Mouse (Mus musculus) hindbrain, embryonic 10.5 days (tissue): Measurements from ENCODE around the gene Calm3. TPM values are rescaled to one million over a fixed set of nuclear protein-coding genes. Genes with fewer than 3 reads are reported as not detected.

Experiments
- DNase-seq: peaks from one replicate; pipeline ENCODE4 v3.0.0-alpha.2; 2017; ENCODE audit warnings: low spot score
- H3K27ac ChIP-seq: fragments of 300-500 bp; sonication (generic); 2 replicates; pipeline ENCODE4 v1.5.1; 2016; ENCODE audit warnings: mild to moderate bottlenecking, moderate library complexity
- H3K27me3 ChIP-seq: fragments of 300-500 bp; sonication (generic); 2 replicates; pipeline ENCODE4 v1.6.1; 2016; ENCODE audit warnings: mild to moderate bottlenecking; ENCODE audit not compliant: poor library complexity, insufficient read depth, severe bottlenecking
- H3K36me3 ChIP-seq: fragments of 300-500 bp; sonication (generic); 2 replicates; pipeline ENCODE4 v1.6.1; 2016; ENCODE audit warnings: mild to moderate bottlenecking, moderate library complexity
- H3K4me1 ChIP-seq: fragments of 300-500 bp; sonication (generic); replicated peaks from 2 replicates; pipeline ENCODE4 v1.6.1; 2016; ENCODE audit warnings: mild to moderate bottlenecking
- H3K4me3 ChIP-seq: fragments of 300-500 bp; sonication (generic); 2 replicates; pipeline ENCODE4 v1.5.1; 2016; ENCODE audit warnings: mild to moderate bottlenecking, moderate library complexity
- H3K9me3 ChIP-seq: fragments of 300-500 bp; sonication (generic); 2 replicates; pipeline ENCODE4 v1.6.1; 2016; ENCODE audit warnings: mild to moderate bottlenecking, moderate library complexity
- WGBS: fragments of 180-500 bp; shearing (Covaris S2); methylation state at CpG from one replicate; pipeline ENCODE4 v1.1.7; 2016; 5-methylcytosine and 5-hydroxymethylcytosine counted together
- polyA plus RNA-seq: library from polyadenylated mRNA; unstranded; fragments of >200 nt; fragmentation: Nextera tagmentation; extraction: Ambion mirVana; gene quantifications from 2 replicates; pipeline ENCODE4 v1.2.1, GENCODE M21; 2016

The Calm3 gene
- polyA plus RNA-seq, 1 experiment from 2014 or later = 245 TPM

- DNase-seq = no peak
- Histone ChIP-seq H3K9me3 (no peaks in the 10 kb centered on the region), H3K27ac (peak within 1 kb of the TSS; percentile 93), H3K4me3 (peak within 1 kb of the TSS; percentile 82), H3K4me1 (peaks cover 50% of the 10 kb centered on the region), H3K27me3 (no peaks in the 10 kb centered on the region), H3K36me3 (peaks cover 29% of the 10 kb centered on the region)
- WGBS = 0% methylated on average over 1 of the region's 1 CpGs
These were observed 48.8 kb downstream of the Calm3 start, which contains the start of gene Dact3 for GRCm38 (mm10) chr7:16875310-16875325. TSS of gene Dact3 (plus strand) at chr7:16875317.

- no peaks in the 10 kb centered on the region for H3K27me3 ChIP-seq
- H3K36me3 ChIP-seq = peaks cover 29% of the 10 kb centered on the region
- H3K9me3 ChIP-seq = no peaks in the 10 kb centered on the region
- peak; percentile 100 for DNase-seq
- peak overlapping the region; percentile 93 for H3K27ac ChIP-seq
- H3K4me1 ChIP-seq = peaks cover 50% of the 10 kb centered on the region
- H3K4me3 ChIP-seq = peak overlapping the region; percentile 82
- WGBS = under 1% methylated on average over 33 of the region's 33 CpGs
These were observed 49.1 kb downstream of the Calm3 start for GRCm38 (mm10) chr7:16874756-16875309.

- H3K27ac ChIP-seq = peak overlapping the region; percentile 93
- no peaks in the 10 kb centered on the region for H3K27me3 ChIP-seq
- DNase-seq = peak; percentile 83
- peaks cover 28% of the 10 kb centered on the region for H3K36me3 ChIP-seq
- H3K4me1 ChIP-seq = peaks cover 50% of the 10 kb centered on the region
- 5% methylated on average over 17 of the region's 17 CpGs for WGBS
- no peaks in the 10 kb centered on the region for H3K9me3 ChIP-seq
- H3K4me3 ChIP-seq = peak overlapping the region; percentile 82
These were observed 49.7 kb downstream of the Calm3 start for GRCm38 (mm10) chr7:16874190-16874589.

GRCm38 (mm10) chr7:16873392-16873791 is 50.5 kb downstream of the Calm3 start:
- 94% methylated on average over 4 of the region's 4 CpGs for WGBS
- Histone ChIP-seq H3K4me3 (no peak overlapping the region), H3K36me3 (peaks cover 20% of the 10 kb centered on the region), H3K27me3 (no peaks in the 10 kb centered on the region), H3K27ac (no peak overlapping the region), H3K9me3 (no peaks in the 10 kb centered on the region), H3K4me1 (peaks cover 44% of the 10 kb centered on the region)
- no peak for DNase-seq

- WGBS = 94% methylated on average over 9 of the region's 9 CpGs
- peaks cover 14% of the 10 kb centered on the region for H3K36me3 ChIP-seq
- no peaks in the 10 kb centered on the region for H3K9me3 ChIP-seq
- DNase-seq = no peak
- H3K27ac ChIP-seq = no peak overlapping the region
- no peak overlapping the region for H3K4me3 ChIP-seq
- peaks cover 38% of the 10 kb centered on the region for H3K4me1 ChIP-seq
- H3K27me3 ChIP-seq = no peaks in the 10 kb centered on the region
These were observed 51.4 kb downstream of the Calm3 start for GRCm38 (mm10) chr7:16872478-16872877.

GRCm38 (mm10) chr7:16871600-16871999 is 52.3 kb downstream of the Calm3 start:
- Histone ChIP-seq H3K27ac (no peak overlapping the region), H3K4me1 (peaks cover 30% of the 10 kb centered on the region), H3K36me3 (peaks cover 22% of the 10 kb centered on the region), H3K27me3 (no peaks in the 10 kb centered on the region), H3K9me3 (no peaks in the 10 kb centered on the region), H3K4me3 (no peak overlapping the region)
- 84% methylated on average over 10 of the region's 10 CpGs for WGBS
- no peak for DNase-seq

GRCm38 (mm10) chr7:16869497-16869896 is 54.4 kb downstream of the Calm3 start:
- peak; percentile 73 for DNase-seq
- peaks cover 14% of the 10 kb centered on the region for H3K4me1 ChIP-seq
- H3K36me3 ChIP-seq = peaks cover 41% of the 10 kb centered on the region
- H3K27ac ChIP-seq = peak overlapping the region; percentile 71
- 16% methylated on average over 16 of the region's 16 CpGs for WGBS
- H3K9me3 ChIP-seq = no peaks in the 10 kb centered on the region; the same call in 1 of the 2 replicates
- H3K27me3 ChIP-seq = no peaks in the 10 kb centered on the region
- H3K4me3 ChIP-seq = peak overlapping the region; percentile 42

- peaks cover 61% of the 10 kb centered on the region for H3K36me3 ChIP-seq
- WGBS = 90% methylated on average over 3 of the region's 3 CpGs
These were observed 56.4 kb downstream of the Calm3 start for GRCm38 (mm10) chr7:16867488-16867887.

More at GRCm38 (mm10) chr7:16867488-16867887, 56.4 kb downstream of the Calm3 start:
- Histone ChIP-seq H3K9me3 (no peaks in the 10 kb centered on the region; the same call in 1 of the 2 replicates), H3K4me1 (peaks cover 11% of the 10 kb centered on the region), H3K27ac (no peak overlapping the region), H3K27me3 (no peaks in the 10 kb centered on the region), H3K4me3 (no peak overlapping the region)
- DNase-seq = no peak

Other genes with a start within 250 kb of the Calm3 start
- gene Ceacam15, start 248.4 kb downstream of the Calm3 start, polyA plus RNA-seq = not detected in 2 replicates
- gene Ceacam9, start 202.2 kb downstream of the Calm3 start, polyA plus RNA-seq = not detected in 2 replicates
- 277 and 316 TPM in 2 replicates for gene Ap2s1, start 185.7 kb downstream of the Calm3 start, polyA plus RNA-seq
- gene Slc1a5, start 142.8 kb downstream of the Calm3 start, polyA plus RNA-seq = 28.8 and 31.6 TPM in 2 replicates
- gene Strn4, start 108.2 kb downstream of the Calm3 start, polyA plus RNA-seq = 120 and 153 TPM in 2 replicates
- 29.3 TPM in 2 replicates for gene Fkrp, start 107.4 kb downstream of the Calm3 start, polyA plus RNA-seq
- gene Prkd2, start 81.2 kb downstream of the Calm3 start, polyA plus RNA-seq = 11.2 and 12.6 TPM in 2 replicates
- gene Dact3, start 48.8 kb downstream of the Calm3 start, polyA plus RNA-seq = 3.2 and 4.9 TPM in 2 replicates
- gene Gng8, start 32.3 kb downstream of the Calm3 start, polyA plus RNA-seq = 7.1 and 9.0 TPM in 2 replicates
- gene Ptgir, start 17.6 kb downstream of the Calm3 start, polyA plus RNA-seq = 0.77 and 1.5 TPM in 2 replicates
- 4.0 and 12.2 TPM in 2 replicates for gene Pnmal2, start 20.6 kb upstream of the Calm3 start, polyA plus RNA-seq
- gene Pnmal1, start 35.6 kb upstream of the Calm3 start, polyA plus RNA-seq = 5.8 and 12.7 TPM in 2 replicates
- gene Gm42372, start 59.0 kb upstream of the Calm3 start, polyA plus RNA-seq = 0.91 and 0.93 TPM in 2 replicates
- gene Ccdc8, start 68.6 kb upstream of the Calm3 start, polyA plus RNA-seq = 7.3 and 13.5 TPM in 2 replicates
- gene Ppp5c, start 103.8 kb upstream of the Calm3 start, polyA plus RNA-seq = 126 and 136 TPM in 2 replicates
- gene Hif3a, start 138.3 kb upstream of the Calm3 start, polyA plus RNA-seq = 4.8 and 5.6 TPM in 2 replicates
- gene Psg16, start 149.9 kb upstream of the Calm3 start, polyA plus RNA-seq = 0.07 and 0.20 TPM in 2 replicates
- not detected in 2 replicates for gene Ceacam3, start 226.2 kb upstream of the Calm3 start, polyA plus RNA-seq